Mouse (Mus musculus): ENCODE data around the gene Iglon5.

Iglon5 gene

GRCm38 (mm10) chr7:43427406-43427805 is 62.5 kb downstream of the Iglon5 start, which contains the start of gene Lim2:
TSS of gene Lim2 (plus strand) at chr7:43427670.
- no peak for DNase-seq (ENCODE audit: low read depth, low spot score)

GRCm38 (mm10) chr7:43423991-43424625 is 65.8 kb downstream of the Iglon5 start:
- DNase-seq (ENCODE audit: low read depth, low spot score), result no peak

- peak; percentile 54 for DNase-seq (ENCODE audit: low read depth, low spot score)
These were observed 66.8 kb downstream of the Iglon5 start for GRCm38 (mm10) chr7:43422995-43423617.
